Mouse (Mus musculus): ENCODE results near the gene Zfp420.

DNA sequence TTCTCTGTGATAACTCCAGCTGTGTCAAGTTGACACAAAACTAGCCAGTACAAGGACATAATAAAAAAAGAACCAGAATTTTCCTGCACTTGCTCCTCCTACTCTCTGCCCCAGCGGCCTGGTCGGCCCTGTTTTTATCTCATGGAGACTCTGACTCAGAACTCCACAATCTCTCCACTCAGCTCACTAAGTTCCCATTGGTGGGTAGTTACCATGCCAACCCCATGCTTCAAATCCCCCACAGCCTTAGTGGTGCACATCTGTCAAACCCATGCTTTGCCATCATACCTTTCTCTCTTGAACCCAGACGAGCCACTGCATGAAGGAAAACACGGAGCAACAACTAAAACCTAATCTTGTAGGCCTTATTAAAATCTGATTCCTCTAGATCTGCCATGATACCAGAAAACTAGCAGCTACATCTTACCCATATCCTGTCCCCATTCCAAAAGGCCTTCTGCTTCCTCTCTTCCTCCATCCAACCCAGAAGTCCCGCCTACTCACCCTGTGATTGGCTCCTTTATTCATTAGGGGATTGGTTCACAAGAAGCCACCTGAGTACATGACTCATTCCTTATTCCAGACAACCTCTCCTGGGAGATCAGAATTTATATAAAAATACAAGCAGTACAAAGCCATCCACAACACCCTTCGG is 61.8 kb downstream of the Zfp420 start:
- TF ChIP-seq POLR2A (IDR thresholded peaks at IDR 0.05; ENCODE audit: extremely low read depth, insufficient read depth, low read length), result no peak
- no peak for TF ChIP-seq CTCF (IDR thresholded peaks at IDR 0.05; ENCODE audit: low read depth, low read length)
